Mouse (Mus musculus) stomach, embryonic 15.5 days (tissue): Measurements from ENCODE around the gene Isg20l2. TPM values are rescaled to one million over a fixed set of nuclear protein-coding genes. Genes with fewer than 3 reads are reported as not detected.
A peak's percentile ranks its signal among the peaks of the same experiment; 100 is the strongest.
"Not testable (repeated sequence)": the region's sequence is repeated elsewhere in the genome, so short reads cannot be mapped to it uniquely, and the experiment has no call there.

Experiments
- ATAC-seq: fragments of 200-750 bp; cut with Nextera tagmentation; 2 replicates; pipeline ENCODE4 v1.8.0; 2017; ENCODE audit warnings: low read depth, moderate number of reproducible peaks, moderate TSS enrichment; ENCODE audit not compliant: insufficient read depth, low FRiP score
- H3K27ac ChIP-seq: fragments of 300-500 bp; sonication (generic); 2 replicates; pipeline ENCODE4 v1.5.1; 2015; ENCODE audit warnings: mild to moderate bottlenecking, inconsistent platforms
- H3K27me3 ChIP-seq: fragments of 300-500 bp; sonication (generic); replicated peaks from 2 replicates; pipeline ENCODE4 v1.6.1; 2015; ENCODE audit warnings: inconsistent platforms
- H3K36me3 ChIP-seq: fragments of 300-500 bp; sonication (generic); 2 replicates; pipeline ENCODE4 v1.6.1; 2015; ENCODE audit warnings: inconsistent platforms
- H3K4me1 ChIP-seq: fragments of 300-500 bp; sonication (generic); 2 replicates; pipeline ENCODE4 v1.6.1; 2015; ENCODE audit warnings: inconsistent platforms
- H3K4me2 ChIP-seq: fragments of 300-500 bp; sonication (generic); 2 replicates; pipeline ENCODE4 v1.6.1; 2015; ENCODE audit warnings: mild to moderate bottlenecking, inconsistent platforms
- H3K4me3 ChIP-seq: fragments of 300-500 bp; sonication (generic); replicated peaks from 2 replicates; pipeline ENCODE4 v1.5.1; 2015; ENCODE audit warnings: inconsistent platforms
- H3K9ac ChIP-seq: fragments of 300-500 bp; sonication (generic); 2 replicates; pipeline ENCODE4 v1.6.1; 2015; ENCODE audit warnings: inconsistent platforms
- H3K9me3 ChIP-seq: fragments of 300-500 bp; sonication (generic); 2 replicates; pipeline ENCODE4 v1.6.1; 2016; ENCODE audit warnings: inconsistent platforms
- WGBS: fragments of 180-500 bp; shearing (Covaris S2); methylation state at CpG from one replicate; pipeline ENCODE4 v1.1.7; 2015; 5-methylcytosine and 5-hydroxymethylcytosine counted together
- polyA plus RNA-seq: library from polyadenylated mRNA; unstranded; fragments of >200 nt; fragmentation: Nextera tagmentation; extraction: Ambion mirVana; gene quantifications from 2 replicates; pipeline ENCODE4 v1.2.1, GENCODE M21; 2015

Gene Isg20l2
- polyA plus RNA-seq, 1 experiment from 2014 or later, result 45.8 TPM

DNA sequence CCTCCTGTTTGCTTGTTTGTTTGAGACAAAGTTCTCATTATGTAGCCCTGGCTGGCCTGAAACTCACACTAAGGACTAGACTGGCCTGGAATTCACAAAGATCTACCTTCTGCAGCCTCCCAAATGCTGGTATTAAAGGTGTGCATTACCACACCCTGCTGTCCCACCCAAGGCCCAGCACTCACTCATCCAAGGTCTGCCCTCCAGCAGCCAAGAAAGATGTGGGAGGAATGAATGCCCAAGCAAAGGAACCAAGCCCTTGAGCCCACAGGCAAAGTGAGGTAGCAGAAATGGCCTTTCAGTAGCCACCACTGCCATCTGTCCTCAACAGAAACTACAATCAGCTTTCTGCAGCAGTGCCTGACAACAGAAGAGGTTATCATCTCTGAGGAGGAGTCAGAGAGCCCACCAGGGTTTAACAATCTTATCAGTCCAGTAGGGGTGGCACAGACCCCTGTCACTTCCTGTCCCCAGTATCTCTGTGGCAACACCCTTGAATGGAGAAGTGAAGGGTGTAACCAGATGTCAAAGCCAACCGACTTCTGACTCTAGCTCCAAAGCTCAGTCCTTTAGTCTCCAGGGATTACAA lies 29.0 kb upstream of the Isg20l2 start:
- no peak overlapping the region for H3K4me3 ChIP-seq
- H3K9ac ChIP-seq, result no peak overlapping the region
- ATAC-seq, result peak; percentile 36; the same call in 1 of the 2 replicates
- H3K36me3 ChIP-seq, result no peaks in the 10 kb centered on the region
- H3K4me1 ChIP-seq, result no peaks in the 10 kb centered on the region
- WGBS, result 16% methylated on average over 1 of the region's 1 CpGs
- no peak overlapping the region for H3K4me2 ChIP-seq
- no peak overlapping the region for H3K27ac ChIP-seq
- no peaks in the 10 kb centered on the region for H3K9me3 ChIP-seq
- no peaks in the 10 kb centered on the region for H3K27me3 ChIP-seq

DNA sequence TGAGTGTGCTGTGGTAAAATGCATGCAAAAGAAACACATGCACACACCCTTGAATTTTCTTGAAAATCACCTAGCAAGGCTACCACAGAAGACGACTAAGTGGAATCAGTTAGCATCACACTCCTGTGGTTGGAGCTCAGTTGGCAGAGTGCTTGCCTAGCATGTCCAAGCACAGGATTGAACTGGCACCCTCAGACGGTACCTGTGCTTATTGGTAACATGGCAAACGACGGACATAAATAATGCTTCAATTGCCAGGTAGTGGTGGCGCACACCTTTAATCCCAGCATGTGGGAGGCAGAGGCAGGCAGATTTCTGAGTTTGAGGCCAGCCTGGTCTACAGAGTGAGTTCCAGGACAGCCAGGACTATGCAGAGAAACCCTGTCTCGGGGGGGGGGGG lies 28.2 kb upstream of the Isg20l2 start:
- not testable (repeated sequence) for H3K36me3 ChIP-seq, H3K4me3 ChIP-seq, H3K4me1 ChIP-seq, H3K9ac ChIP-seq, H3K4me2 ChIP-seq, ATAC-seq, H3K27ac ChIP-seq, H3K27me3 ChIP-seq, H3K9me3 ChIP-seq
- 82% methylated on average over 5 of the region's 6 CpGs for WGBS

DNA sequence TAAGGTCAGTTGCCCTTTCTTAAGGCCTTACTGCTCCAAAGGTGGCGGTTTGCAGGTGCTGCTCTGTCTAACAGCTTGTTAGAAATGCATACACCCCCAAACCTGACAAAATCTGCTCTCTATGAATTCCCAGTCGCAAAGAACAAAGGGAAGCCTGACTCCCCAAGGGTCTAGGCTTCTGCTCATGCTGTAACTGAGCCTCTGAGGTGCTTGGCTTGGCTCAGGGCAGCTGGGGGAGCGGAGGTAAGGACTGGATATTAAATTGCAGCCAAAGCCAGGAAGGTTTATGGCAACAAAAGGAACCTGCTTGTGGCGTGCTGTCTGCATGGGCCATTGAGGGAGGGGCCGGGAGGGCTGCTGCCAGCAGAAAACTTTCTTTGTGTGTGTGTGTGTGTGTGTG lies 26.3 kb upstream of the Isg20l2 start:
- H3K4me2 ChIP-seq, result no peak overlapping the region
- H3K9me3 ChIP-seq, result no peaks in the 10 kb centered on the region
- no peaks in the 10 kb centered on the region for H3K27me3 ChIP-seq
- peaks cover 13% of the 10 kb centered on the region for H3K4me1 ChIP-seq
- no peak overlapping the region for H3K4me3 ChIP-seq
- no peak overlapping the region for H3K27ac ChIP-seq
- ATAC-seq, result no peak
- H3K36me3 ChIP-seq, result no peaks in the 10 kb centered on the region
- 54% methylated on average over 5 of the region's 5 CpGs for WGBS
- no peak overlapping the region for H3K9ac ChIP-seq

DNA sequence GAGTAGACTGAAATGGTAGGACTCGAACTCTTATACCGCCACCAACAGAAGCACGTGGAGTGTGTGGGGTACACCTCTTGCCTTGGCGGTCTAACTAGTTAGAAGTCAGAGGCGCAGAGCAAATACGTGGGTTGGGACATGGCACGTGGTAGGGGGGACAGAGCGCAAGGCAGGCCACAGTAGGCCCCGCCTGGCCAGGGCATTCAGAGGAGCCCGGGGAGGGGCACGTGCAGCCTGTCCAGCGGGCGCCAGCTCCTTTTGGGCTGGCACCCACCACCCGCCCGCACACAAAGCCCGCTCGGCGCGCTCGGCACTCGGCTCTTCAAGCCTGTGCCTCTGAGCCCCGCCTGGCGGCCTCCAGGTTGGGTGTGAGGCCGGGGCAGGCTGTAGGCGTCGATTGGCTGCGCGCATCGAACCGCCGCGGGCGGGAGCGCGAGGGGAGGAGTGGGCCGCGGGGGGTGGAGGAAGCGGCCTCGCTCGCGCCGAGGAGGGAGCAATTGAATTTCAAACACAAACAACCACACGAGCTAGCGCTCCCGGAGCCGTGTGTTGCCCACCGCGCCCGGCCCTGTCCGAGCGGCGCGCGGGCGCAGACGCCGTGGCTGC lies 24.1 kb upstream of the Isg20l2 start, which contains the start of gene Hdgf:
TSS of gene Hdgf (plus strand) at position 442 of the 606 bp plus-strand sequence.
- peak within 1 kb of the TSS; percentile 97 for H3K27ac ChIP-seq
- peak within 1 kb of the TSS; percentile 82 for H3K9ac ChIP-seq
- peak within 1 kb of the TSS; percentile 77 for H3K4me2 ChIP-seq
- no peaks in the 10 kb centered on the region for H3K27me3 ChIP-seq
- no peaks in the 10 kb centered on the region for H3K9me3 ChIP-seq
- peaks cover 34% of the 10 kb centered on the region for H3K4me1 ChIP-seq
- H3K4me3 ChIP-seq, result peak within 1 kb of the TSS; percentile 87
- WGBS, result under 1% methylated on average over 52 of the region's 57 CpGs
- peak; percentile 93 for ATAC-seq
- no peaks in the 10 kb centered on the region for H3K36me3 ChIP-seq

DNA sequence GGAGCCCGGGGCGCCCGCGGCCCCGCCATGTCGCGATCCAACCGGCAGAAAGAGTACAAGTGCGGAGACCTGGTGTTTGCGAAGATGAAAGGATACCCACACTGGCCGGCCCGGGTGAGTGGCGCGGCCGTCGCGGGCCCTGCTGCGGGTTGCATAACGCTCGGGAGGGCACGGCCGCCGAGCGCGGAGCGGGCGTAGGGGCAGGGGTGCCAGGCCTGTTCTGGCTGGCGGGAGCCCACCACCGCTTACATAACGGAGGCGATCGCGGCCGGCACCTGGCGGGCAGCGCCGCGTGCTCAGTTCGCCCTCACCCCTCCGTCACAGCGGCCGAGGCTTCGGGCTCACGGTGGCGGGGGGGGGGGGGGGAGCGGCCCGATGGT lies 23.5 kb upstream of the Isg20l2 start:
- Histone ChIP-seq H3K27me3 (no peaks in the 10 kb centered on the region), H3K4me1 (peaks cover 37% of the 10 kb centered on the region), H3K36me3 (no peaks in the 10 kb centered on the region), H3K9ac (peak overlapping the region; percentile 82), H3K9me3 (no peaks in the 10 kb centered on the region), H3K4me2 (peak overlapping the region; percentile 77), H3K27ac (peak overlapping the region; percentile 97), H3K4me3 (peak overlapping the region; percentile 87)
- WGBS, result under 1% methylated on average over 36 of the region's 47 CpGs
- no peak for ATAC-seq

DNA sequence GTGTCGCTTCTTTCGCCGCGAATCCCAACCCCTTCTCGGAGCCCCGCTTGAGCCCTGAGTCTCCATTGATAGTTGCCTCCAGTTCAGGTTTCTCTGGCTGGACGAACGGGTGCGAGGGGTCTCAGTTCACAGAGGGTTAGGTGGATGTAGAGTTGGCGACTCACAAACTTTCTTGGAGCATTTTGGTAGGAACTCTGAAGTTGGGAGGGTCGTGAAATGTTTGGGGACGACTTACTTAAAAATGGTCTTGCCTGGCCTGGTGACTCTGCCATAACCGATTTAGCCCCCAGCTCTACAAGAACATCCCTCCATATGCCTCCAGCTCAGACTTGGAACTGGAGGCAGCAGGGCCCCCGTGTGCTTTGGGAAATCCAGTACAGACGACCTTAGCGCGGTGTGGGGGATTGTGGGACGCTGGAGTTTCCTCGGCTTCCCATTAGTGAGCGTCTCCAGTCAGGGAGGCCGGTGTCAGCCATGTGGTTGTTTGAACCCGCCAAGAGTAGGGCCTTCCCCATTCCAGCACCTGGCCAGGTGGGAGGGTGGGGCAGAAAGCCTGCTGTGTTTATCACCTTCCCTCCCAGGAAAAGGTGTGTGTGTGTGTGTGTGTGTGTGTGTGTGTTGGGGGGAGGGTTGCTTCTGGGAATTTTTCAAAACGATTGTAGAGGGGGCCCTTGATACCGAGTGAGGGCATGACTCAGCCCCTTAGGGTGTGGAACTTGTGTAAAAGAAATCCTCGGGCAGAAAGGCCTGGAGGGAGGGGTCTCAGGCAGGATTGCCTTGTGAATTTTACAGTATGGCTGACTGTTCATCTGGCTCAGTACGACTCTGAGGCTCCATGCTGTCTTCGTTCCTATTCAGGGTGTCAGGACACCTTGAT lies 22.9 kb upstream of the Isg20l2 start:
- Histone ChIP-seq H3K9ac (peak overlapping the region; percentile 82), H3K9me3 (no peaks in the 10 kb centered on the region), H3K4me2 (peak overlapping the region; percentile 77), H3K4me1 (peaks cover 37% of the 10 kb centered on the region), H3K27me3 (no peaks in the 10 kb centered on the region), H3K4me3 (peak overlapping the region; percentile 87), H3K27ac (peak overlapping the region; percentile 97), H3K36me3 (no peaks in the 10 kb centered on the region)
- WGBS, result 0% methylated on average over 26 of the region's 27 CpGs
- ATAC-seq, result peak; percentile 23

DNA sequence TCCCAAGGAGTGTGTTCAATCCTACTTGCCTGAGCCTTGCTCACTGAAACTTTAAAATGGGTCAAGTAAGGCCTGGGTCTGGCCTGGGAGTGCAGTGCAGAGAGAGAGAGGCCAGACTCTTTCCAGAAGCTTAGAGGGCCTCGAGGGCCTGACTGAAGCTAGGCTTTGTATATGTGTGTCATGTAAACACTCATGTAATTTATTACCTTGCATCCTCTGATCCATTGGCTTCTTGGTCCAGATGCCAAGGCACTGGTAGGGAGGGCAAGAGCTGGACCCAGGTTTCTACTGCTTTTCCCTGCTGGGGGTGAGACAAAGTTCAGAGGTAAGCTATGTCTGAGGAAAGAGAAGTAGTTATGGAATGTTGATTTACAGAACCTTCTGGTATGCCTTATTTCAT lies 22.2 kb upstream of the Isg20l2 start:
- 0% methylated on average over 1 of the region's 1 CpGs for WGBS

DNA sequence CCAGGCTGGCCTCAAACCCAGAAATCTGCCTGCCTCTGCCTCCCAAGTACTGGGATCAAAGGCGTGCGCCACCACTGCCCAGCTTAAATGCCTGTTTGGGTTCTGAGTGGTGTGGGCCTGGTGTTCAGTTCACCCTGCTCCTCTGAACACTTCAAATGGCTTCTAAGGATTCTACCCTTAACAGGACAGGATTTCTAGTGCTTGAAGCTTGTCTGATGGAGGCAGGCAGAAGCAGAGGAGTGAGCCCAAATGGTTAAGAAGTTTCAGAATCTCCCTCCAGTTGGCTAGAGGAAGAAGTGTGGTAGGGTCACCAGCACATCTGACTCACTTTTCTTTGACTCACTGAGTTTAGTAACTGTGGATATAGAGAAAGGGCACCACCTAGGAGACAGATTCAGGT lies 20.7 kb upstream of the Isg20l2 start:
- ATAC-seq, result no peak
- Histone ChIP-seq H3K4me2 (peak overlapping the region; percentile 77), H3K27me3 (no peaks in the 10 kb centered on the region), H3K27ac (peak overlapping the region; percentile 97), H3K9me3 (no peaks in the 10 kb centered on the region), H3K36me3 (peaks cover 16% of the 10 kb centered on the region), H3K4me1 (peaks cover 37% of the 10 kb centered on the region), H3K9ac (no peak overlapping the region), H3K4me3 (peak overlapping the region; percentile 32; the same call in 1 of the 2 replicates)
- WGBS, result 76% methylated on average over 2 of the region's 2 CpGs

More for the DNA sequence above, 22.2 kb upstream of the Isg20l2 start:
- Histone ChIP-seq H3K4me3 (peak overlapping the region; percentile 87), H3K4me1 (peaks cover 37% of the 10 kb centered on the region), H3K36me3 (0 out of 2 replicates have a peak, but pooled peaks cover 1% of the 10 kb centered on the region), H3K9me3 (no peaks in the 10 kb centered on the region), H3K27ac (peak overlapping the region; percentile 97), H3K4me2 (peak overlapping the region; percentile 77), H3K9ac (peak overlapping the region; percentile 82), H3K27me3 (no peaks in the 10 kb centered on the region)
- no peak for ATAC-seq

DNA sequence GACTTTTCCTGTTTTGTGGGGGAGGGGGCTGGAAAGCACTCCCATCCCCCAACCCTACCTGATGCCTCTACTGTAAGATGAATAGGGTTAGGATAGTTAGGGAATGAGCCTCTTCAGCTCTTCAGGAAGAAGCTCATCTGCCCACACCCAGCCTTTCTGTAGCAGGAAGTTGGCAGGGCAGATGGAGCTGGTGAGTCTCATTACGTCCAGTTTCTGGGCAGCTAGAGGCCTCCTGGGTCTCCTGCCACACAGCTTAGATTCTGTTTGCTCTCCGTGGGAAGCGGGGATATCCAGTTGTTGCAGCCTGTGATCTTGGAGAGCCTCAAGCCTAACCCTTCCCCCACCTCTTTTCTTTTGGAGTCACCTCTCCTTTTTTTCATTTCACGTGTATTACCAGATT lies 20.2 kb upstream of the Isg20l2 start:
- WGBS, result 9% methylated on average over 4 of the region's 4 CpGs
- no peak for ATAC-seq
- H3K4me2 ChIP-seq, result peak overlapping the region; percentile 77
- H3K9me3 ChIP-seq, result no peaks in the 10 kb centered on the region
- no peak overlapping the region for H3K9ac ChIP-seq
- peaks cover 20% of the 10 kb centered on the region for H3K36me3 ChIP-seq
- peak overlapping the region; percentile 32 for H3K4me3 ChIP-seq
- H3K27ac ChIP-seq, result peak overlapping the region; percentile 97
- no peaks in the 10 kb centered on the region for H3K27me3 ChIP-seq
- peaks cover 37% of the 10 kb centered on the region for H3K4me1 ChIP-seq

DNA sequence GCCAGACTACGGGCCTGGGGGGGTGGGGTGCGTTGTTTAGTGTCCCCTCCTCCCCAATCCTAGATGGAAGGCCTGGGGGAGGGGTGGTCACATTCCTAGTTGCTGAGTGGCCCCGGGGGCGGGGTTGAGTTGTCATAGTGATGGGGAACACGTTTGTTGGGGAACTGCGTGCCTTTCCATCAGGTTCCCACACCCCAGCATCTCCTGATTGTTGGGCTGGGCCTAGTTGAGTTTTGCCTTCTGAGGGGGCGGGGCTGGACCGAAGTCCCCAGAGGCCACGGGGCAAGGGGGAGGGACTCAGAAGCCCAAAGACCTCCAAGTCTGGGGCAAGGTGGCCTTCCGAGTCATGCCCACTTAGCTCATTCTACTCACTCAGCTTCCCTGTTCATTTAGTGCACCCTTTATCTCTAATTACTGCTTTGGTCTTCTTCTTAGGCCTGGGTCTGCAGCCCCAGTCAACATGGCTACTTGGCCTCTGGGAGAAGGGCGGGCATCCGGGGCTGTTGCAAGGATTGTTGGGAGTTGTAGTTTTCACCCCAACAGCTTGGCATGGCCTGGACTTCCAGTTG lies 19.5 kb upstream of the Isg20l2 start:
- 7% methylated on average over 12 of the region's 12 CpGs for WGBS
- peak; percentile 19; the same call in 1 of the 2 replicates for ATAC-seq
- peaks cover 27% of the 10 kb centered on the region for H3K36me3 ChIP-seq
- peak overlapping the region; percentile 77 for H3K4me2 ChIP-seq
- no peak overlapping the region for H3K9ac ChIP-seq
- peak overlapping the region; percentile 97 for H3K27ac ChIP-seq
- H3K4me1 ChIP-seq, result peaks cover 37% of the 10 kb centered on the region
- peak overlapping the region; percentile 32 for H3K4me3 ChIP-seq
- H3K9me3 ChIP-seq, result no peaks in the 10 kb centered on the region
- no peaks in the 10 kb centered on the region for H3K27me3 ChIP-seq

DNA sequence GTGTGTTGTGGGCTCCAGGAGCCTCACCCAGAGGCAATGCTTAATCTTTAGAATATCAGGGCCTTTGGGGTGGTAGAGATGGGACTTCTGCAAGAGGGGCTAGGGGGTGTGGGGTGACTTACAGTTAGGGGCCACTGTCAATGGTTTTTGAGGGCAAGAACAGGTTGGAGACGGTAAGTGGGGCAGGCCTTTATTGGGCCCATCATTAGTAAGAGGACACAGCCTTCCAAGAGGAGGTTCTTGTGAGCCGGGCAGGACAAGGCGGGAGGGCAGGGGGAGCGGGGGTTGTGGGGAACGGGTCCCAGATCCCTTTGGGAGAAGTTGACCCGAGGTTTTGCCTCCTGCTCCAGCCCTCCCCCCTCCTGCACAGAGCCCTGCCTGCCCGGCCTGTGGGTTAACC lies 16.6 kb upstream of the Isg20l2 start:
- H3K36me3 ChIP-seq, result peaks cover 42% of the 10 kb centered on the region
- H3K9ac ChIP-seq, result no peak overlapping the region
- no peak overlapping the region for H3K27ac ChIP-seq
- 83% methylated on average over 7 of the region's 7 CpGs for WGBS
- ATAC-seq, result no peak
- no peaks in the 10 kb centered on the region for H3K27me3 ChIP-seq
- H3K4me2 ChIP-seq, result no peak overlapping the region
- no peaks in the 10 kb centered on the region for H3K9me3 ChIP-seq
- no peak overlapping the region for H3K4me3 ChIP-seq
- H3K4me1 ChIP-seq, result peaks cover 28% of the 10 kb centered on the region
